Mouse (Mus musculus): ENCODE data around the gene Lcn6. TPM values are rescaled to one million over a fixed set of nuclear protein-coding genes. Genes with fewer than 3 reads are reported as not detected.
"Not testable (repeated sequence)": the region's sequence is repeated elsewhere in the genome, so short reads cannot be mapped to it uniquely, and the experiment has no call there.

Lcn6 gene
- total and polyA plus RNA-seq, 3 experiments, result not detected

DNA sequence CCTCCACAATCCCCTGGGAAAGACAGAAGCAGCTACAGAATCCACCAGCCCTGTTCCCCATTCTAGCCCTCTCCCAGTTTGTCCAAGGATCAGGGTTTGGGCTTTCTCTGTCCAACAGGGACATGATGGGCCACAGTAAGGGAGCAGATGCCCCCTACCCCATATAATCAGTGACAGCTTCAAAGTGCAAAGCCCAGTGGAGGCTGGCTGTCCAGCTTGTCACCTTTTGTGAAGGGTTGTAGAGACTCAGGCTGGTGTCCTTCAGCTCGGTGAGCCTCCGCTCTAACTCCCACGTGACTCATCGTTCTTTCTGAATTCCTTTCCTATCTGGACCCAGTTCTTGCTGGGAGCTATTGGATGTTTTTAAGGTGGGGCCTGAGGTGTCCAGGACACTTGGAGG lies 27.1 kb downstream of the Lcn6 start:
- DNase-seq, result peak; percentile 35

GRCm38 (mm10) chr2:25706643-25707481 lies 30.3 kb downstream of the Lcn6 start, which contains the start of gene Bmyc:
Gene Bmyc, plus strand, starts transcription at chr2:25706739.
- DNase-seq, result peak; percentile 91

DNA sequence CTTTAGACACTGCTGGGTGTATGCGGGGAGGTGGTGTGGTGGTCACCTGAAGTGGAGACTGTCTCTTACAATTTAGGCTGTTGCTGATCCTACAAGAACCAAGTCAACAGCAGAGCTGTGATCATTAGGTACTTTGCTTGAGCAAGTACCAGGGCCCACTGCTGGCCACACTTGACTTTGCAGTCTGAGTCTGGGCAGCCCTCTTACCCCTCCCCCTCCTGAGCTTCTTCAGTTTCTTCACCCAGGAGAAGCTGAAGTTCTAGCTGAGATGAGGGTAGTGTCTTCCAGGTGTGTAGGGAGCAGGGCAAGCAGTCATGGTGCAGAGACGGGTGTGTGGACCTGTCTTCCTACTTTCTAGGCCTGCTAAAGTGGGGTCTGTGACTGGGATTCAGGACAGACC lies 31.5 kb downstream of the Lcn6 start:
- peak; percentile 44 for DNase-seq

DNA sequence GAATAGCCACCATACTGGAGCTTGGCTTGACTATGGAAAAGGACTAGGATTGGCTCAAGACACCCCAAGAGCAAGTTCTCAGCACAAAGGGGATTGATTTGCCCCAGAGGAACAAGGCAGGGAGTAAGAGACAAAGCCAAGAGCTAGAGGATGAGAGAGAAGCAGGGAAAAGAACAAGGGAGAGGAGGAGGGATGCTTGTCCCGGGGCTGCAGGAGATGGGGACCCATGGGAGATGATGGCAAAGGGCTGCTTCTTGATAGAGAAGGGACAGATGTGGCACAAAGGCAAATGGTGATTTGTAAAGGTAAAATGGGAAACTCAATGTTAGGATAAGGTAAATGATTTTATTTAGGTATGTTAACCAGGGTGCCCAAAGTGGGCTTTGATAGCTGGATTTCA lies 32.5 kb downstream of the Lcn6 start:
- not testable (repeated sequence) for DNase-seq

DNA sequence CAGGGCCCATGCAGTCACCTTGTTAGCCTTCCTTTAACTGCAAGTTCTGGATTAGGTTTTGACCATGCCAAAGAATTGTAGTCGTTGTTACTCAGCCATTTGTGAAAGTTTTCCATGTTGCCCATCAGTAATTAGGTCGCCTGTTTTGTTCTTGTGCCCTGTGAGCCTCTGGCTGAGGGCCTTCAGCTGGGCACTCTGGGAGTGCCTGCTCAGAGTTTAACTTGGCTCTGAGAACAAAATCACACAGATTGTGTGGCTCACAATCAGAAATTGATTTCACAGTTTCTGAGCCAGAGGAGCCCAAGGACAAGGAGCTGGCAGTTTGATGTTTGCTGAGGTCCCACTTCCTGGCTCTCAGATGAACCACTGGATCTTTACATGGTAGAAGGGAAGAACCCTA lies 33.2 kb downstream of the Lcn6 start:
- DNase-seq, result not testable (repeated sequence)

DNA sequence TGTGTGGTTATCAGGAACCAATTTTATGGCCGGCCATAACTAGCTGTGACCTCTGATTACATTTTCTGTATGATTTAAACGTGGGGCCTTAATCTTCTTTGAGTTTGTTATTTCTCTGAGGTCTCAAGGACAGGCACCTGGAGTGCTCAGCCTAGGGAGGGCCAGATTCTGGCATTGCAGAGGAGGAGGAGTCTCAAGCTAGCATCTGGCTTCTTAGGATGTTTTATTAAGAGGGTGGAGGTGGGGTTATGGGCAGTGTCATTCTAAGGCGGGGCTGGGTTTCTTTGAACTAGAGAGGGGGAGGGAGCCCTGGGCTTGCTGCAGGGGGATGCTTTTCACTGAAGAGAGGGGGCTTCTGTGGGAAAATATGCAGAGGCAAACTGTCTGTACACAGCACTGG lies 35.1 kb downstream of the Lcn6 start:
- DNase-seq, result not testable (repeated sequence)

- no peak for DNase-seq
Observed at GRCm38 (mm10) chr2:25717222-25717621, 40.6 kb downstream of the Lcn6 start.

Other genes starting within 250 kb of the Lcn6 start
- gene Abca2, start 248.1 kb upstream of the Lcn6 start, total RNA-seq (2021), result 10 to 100 TPM; 32.1 to 42.7 TPM
- 86.8 and 118 TPM in 2 replicates for gene Abca2, start 248.1 kb upstream of the Lcn6 start, polyA plus RNA-seq (2012; rRNA removed)
- gene Clic3, start 219.9 kb upstream of the Lcn6 start, total RNA-seq (2021), result under 1 TPM in 1 of 2 experiments, not detected in 1; 0.66 TPM
- 1.6 and 3.4 TPM in 2 replicates for gene Clic3, start 219.9 kb upstream of the Lcn6 start, polyA plus RNA-seq (2012; rRNA removed)
- gene Paxx, start 215.7 kb upstream of the Lcn6 start, total RNA-seq (2021), result 10 to 100 TPM; 33.3 to 35.2 TPM
- gene Paxx, start 215.7 kb upstream of the Lcn6 start, polyA plus RNA-seq (2012; rRNA removed), result 85.9 and 124 TPM in 2 replicates
- gene Ptgds, start 206.7 kb upstream of the Lcn6 start, total RNA-seq (2021), result 1 to 10 TPM; 2.5 to 2.7 TPM
- 4.9 and 5.6 TPM in 2 replicates for gene Ptgds, start 206.7 kb upstream of the Lcn6 start, polyA plus RNA-seq (2012; rRNA removed)
- gene Lcn12, start 182.9 kb upstream of the Lcn6 start, total RNA-seq (2021), result not detected
- not detected in 2 replicates for gene Lcn12, start 182.9 kb upstream of the Lcn6 start, polyA plus RNA-seq (2012; rRNA removed)
- 10 to 100 TPM; 83.9 to 89.5 TPM for gene Fbxw5, start 176.0 kb upstream of the Lcn6 start, total RNA-seq (2021)
- 34.4 and 64.3 TPM in 2 replicates for gene Fbxw5, start 176.0 kb upstream of the Lcn6 start, polyA plus RNA-seq (2012; rRNA removed)
- 1 to 10 TPM; 1.5 to 2.0 TPM for gene C8g, start 175.1 kb upstream of the Lcn6 start, total RNA-seq (2021)
- 2.7 and 3.0 TPM in 2 replicates for gene C8g, start 175.1 kb upstream of the Lcn6 start, polyA plus RNA-seq (2012; rRNA removed)
- 10 to 100 TPM; 22.3 to 29.0 TPM for gene Traf2, start 129.8 kb upstream of the Lcn6 start, total RNA-seq (2021)
- 11.1 and 12.7 TPM in 2 replicates for gene Traf2, start 129.8 kb upstream of the Lcn6 start, polyA plus RNA-seq (2012; rRNA removed)
- 100 to 1,000 TPM; 307 to 329 TPM for gene Edf1, start 118.9 kb upstream of the Lcn6 start, total RNA-seq (2021)
- 127 and 140 TPM in 2 replicates for gene Edf1, start 118.9 kb upstream of the Lcn6 start, polyA plus RNA-seq (2012; rRNA removed)
- gene Mamdc4, start 101.9 kb upstream of the Lcn6 start, total RNA-seq (2021), result 1 to 10 TPM; 2.3 to 7.4 TPM
- gene Mamdc4, start 101.9 kb upstream of the Lcn6 start, polyA plus RNA-seq (2012; rRNA removed), result 4.2 and 8.8 TPM in 2 replicates
- 10 to 100 TPM; 53.5 to 54.1 TPM for gene Phpt1, start 101.6 kb upstream of the Lcn6 start, total RNA-seq (2021)
- gene Phpt1, start 101.6 kb upstream of the Lcn6 start, polyA plus RNA-seq (2012; rRNA removed), result 36.7 and 53.4 TPM in 2 replicates
- gene Ajm1, start 95.0 kb upstream of the Lcn6 start, total RNA-seq (2021), result 1 to 10 TPM; 1.4 to 2.1 TPM
- 10.5 and 13.5 TPM in 2 replicates for gene Ajm1, start 95.0 kb upstream of the Lcn6 start, polyA plus RNA-seq (2012; rRNA removed)
- 10 to 100 TPM; 86.4 to 96.9 TPM for gene Rabl6, start 68.3 kb upstream of the Lcn6 start, total RNA-seq (2021)
- gene Rabl6, start 68.3 kb upstream of the Lcn6 start, polyA plus RNA-seq (2012; rRNA removed), result 139 and 150 TPM in 2 replicates
- not detected for gene Ccdc183, start 59.1 kb upstream of the Lcn6 start, total RNA-seq (2021)
- not detected in 2 replicates for gene Ccdc183, start 59.1 kb upstream of the Lcn6 start, polyA plus RNA-seq (2012; rRNA removed)
- gene Tmem141, start 54.8 kb upstream of the Lcn6 start, total RNA-seq (2021), result 10 to 100 TPM; 23.2 to 35.5 TPM
- 27.1 and 27.9 TPM in 2 replicates for gene Tmem141, start 54.8 kb upstream of the Lcn6 start, polyA plus RNA-seq (2012; rRNA removed)
- gene Fcna, start 48.8 kb upstream of the Lcn6 start, total RNA-seq (2021), result 10 to 100 TPM in 1 of 2 experiments, 1 to 10 TPM in 1; 4.6 to 10.1 TPM
- 2.4 and 4.4 TPM in 2 replicates for gene Fcna, start 48.8 kb upstream of the Lcn6 start, polyA plus RNA-seq (2012; rRNA removed)
- not detected for gene Lcn8, start 23.7 kb upstream of the Lcn6 start, total RNA-seq (2021)
- not detected in 2 replicates for gene Lcn8, start 23.7 kb upstream of the Lcn6 start, polyA plus RNA-seq (2012; rRNA removed)
- not detected for gene Lcn5, start 18.8 kb upstream of the Lcn6 start, total RNA-seq (2021)
- gene Lcn5, start 18.8 kb upstream of the Lcn6 start, polyA plus RNA-seq (2012; rRNA removed), result not detected in 2 replicates
- not detected for gene Lcn10, start 5.9 kb downstream of the Lcn6 start, total RNA-seq (2021)
- gene Lcn10, start 5.9 kb downstream of the Lcn6 start, polyA plus RNA-seq (2012; rRNA removed), result not detected in 2 replicates
- gene Obp2a, start 23.3 kb downstream of the Lcn6 start, total RNA-seq (2021), result 1 to 10 TPM in 1 of 2 experiments, under 1 TPM in 1; 0.41 to 1.8 TPM
- gene Obp2a, start 23.3 kb downstream of the Lcn6 start, polyA plus RNA-seq (2012; rRNA removed), result 4.8 and 6.2 TPM in 2 replicates
- 10 to 100 TPM; 36.7 to 46.1 TPM for gene Bmyc, start 30.0 kb downstream of the Lcn6 start, total RNA-seq (2021)
- gene Bmyc, start 30.0 kb downstream of the Lcn6 start, polyA plus RNA-seq (2012; rRNA removed), result 134 and 139 TPM in 2 replicates
- not detected for gene Obp2b, start 60.2 kb downstream of the Lcn6 start, total RNA-seq (2021)
- gene Obp2b, start 60.2 kb downstream of the Lcn6 start, polyA plus RNA-seq (2012; rRNA removed), result not detected in 2 replicates
- not detected for gene Lcn3, start 88.8 kb downstream of the Lcn6 start, total RNA-seq (2021)
- not detected in 2 replicates for gene Lcn3, start 88.8 kb downstream of the Lcn6 start, polyA plus RNA-seq (2012; rRNA removed)
- gene Lcn11, start 100.2 kb downstream of the Lcn6 start, total RNA-seq (2021), result not detected
- not detected in 2 replicates for gene Lcn11, start 100.2 kb downstream of the Lcn6 start, polyA plus RNA-seq (2012; rRNA removed)
- not detected for gene Gm13539, start 105.5 kb downstream of the Lcn6 start, total RNA-seq (2021)
- not detected in 2 replicates for gene Gm13539, start 105.5 kb downstream of the Lcn6 start, polyA plus RNA-seq (2012; rRNA removed)
- gene Glt6d1, start 139.1 kb downstream of the Lcn6 start, total RNA-seq (2021), result not detected
- not detected in 2 replicates for gene Glt6d1, start 139.1 kb downstream of the Lcn6 start, polyA plus RNA-seq (2012; rRNA removed)
- gene Lcn9, start 146.4 kb downstream of the Lcn6 start, total RNA-seq (2021), result not detected
- not detected in 2 replicates for gene Lcn9, start 146.4 kb downstream of the Lcn6 start, polyA plus RNA-seq (2012; rRNA removed)
- not detected for gene Sohlh1, start 170.5 kb downstream of the Lcn6 start, total RNA-seq (2021)
- not detected in 2 replicates for gene Sohlh1, start 170.5 kb downstream of the Lcn6 start, polyA plus RNA-seq (2012; rRNA removed)
- gene Kcnt1, start 186.9 kb downstream of the Lcn6 start, total RNA-seq (2021), result 1 to 10 TPM; 1.9 to 2.9 TPM
- gene Kcnt1, start 186.9 kb downstream of the Lcn6 start, polyA plus RNA-seq (2012; rRNA removed), result 11.8 and 21.4 TPM in 2 replicates